Mouse (Mus musculus) heart, adult 2 months (tissue): ENCODE results near the gene Napa. TPM values are rescaled to one million over a fixed set of nuclear protein-coding genes. Genes with fewer than 3 reads are reported as not detected.
A peak's percentile ranks its signal among the peaks of the same experiment; 100 is the strongest.

Source experiments
- DNase-seq, 2 experiments: peaks; one replicate each; pipeline ENCODE4 v3.0.0; 2021
- H3K27ac ChIP-seq: fragments of 200-600 bp; 2 replicates; pipeline ENCODE4 v1.8.1; 2022
- H3K27me3 ChIP-seq: fragments of 200-500 bp; 2 replicates; pipeline ENCODE4 v1.6.1; 2012; ENCODE audit warnings: mild to moderate bottlenecking, low read length, inconsistent platforms, mixed read lengths; ENCODE audit not compliant: control insufficient read depth, insufficient read depth
- H3K36me3 ChIP-seq: fragments of 200-500 bp; 2 replicates; pipeline ENCODE4 v1.6.1; 2012; ENCODE audit warnings: low read length, inconsistent platforms; ENCODE audit not compliant: control insufficient read depth, insufficient read depth
- H3K4me1 ChIP-seq: fragments of 200-500 bp; 2 replicates; pipeline ENCODE4 v1.6.1; 2011; ENCODE audit warnings: low read length; ENCODE audit not compliant: control insufficient read depth, insufficient read depth
- H3K4me3 ChIP-seq: fragments of 200-600 bp; 2 replicates; pipeline ENCODE4 v1.8.1; 2022
- H3K79me2 ChIP-seq: fragments of 200-500 bp; replicated peaks from 2 replicates; pipeline ENCODE4 v1.6.1; 2012; ENCODE audit warnings: mild to moderate bottlenecking, inconsistent platforms, low read length, moderate library complexity, mixed read lengths; ENCODE audit not compliant: control insufficient read depth, insufficient read depth
- H3K9ac ChIP-seq: fragments of 200-500 bp; 2 replicates; pipeline ENCODE4 v1.6.1; 2012; ENCODE audit warnings: low read depth, mild to moderate bottlenecking, control low read depth, inconsistent platforms, low read length, mixed read lengths
- CTCF ChIP-seq: fragments of 200-600 bp; IDR thresholded peaks from 2 replicates; pipeline ENCODE4 v1.8.1; 2022; ENCODE audit warnings: antibody characterized with exemption, mild to moderate bottlenecking, moderate library complexity
- EP300 ChIP-seq: fragments of 200-500 bp; IDR thresholded peaks from 2 replicates; pipeline ENCODE4 v1.6.1; 2011; ENCODE audit warnings: low read depth, low read length, control low read depth; ENCODE audit not compliant: insufficient read depth
- POLR2A ChIP-seq: fragments of 200-500 bp; IDR thresholded peaks from 2 replicates; pipeline ENCODE4 v1.6.1; 2011; ENCODE audit warnings: mild to moderate bottlenecking, low read depth, low read length, control low read depth; ENCODE audit not compliant: insufficient read depth
- WGBS: fragments of 180-500 bp; shearing (Covaris S2); methylation state at CpG from one replicate; pipeline ENCODE4 v1.1.7; 2018; 5-methylcytosine and 5-hydroxymethylcytosine counted together
- intact Hi-C: fragments of 180-260 bp; cut with DNase I; formaldehyde crosslinking; loops from one replicate; pipeline ENCODE4 v1.15.1; 2025
- long read RNA-seq: library from polyadenylated mRNA; stranded (forward); transcript quantifications from one replicate; pipeline ENCODE4 v2.0.0, GENCODE M21; 2021
- polyA plus RNA-seq: library from polyadenylated mRNA; depleted of rRNA; stranded (reverse); fragments of >200 nt; gene quantifications from 2 replicates; pipeline ENCODE4 v1.2.3, GENCODE M21; 2012; rRNA removed
- total RNA-seq, 2 experiments: library from RNA; stranded (reverse); gene quantifications; 2 replicates each; pipeline ENCODE4 v1.2.3; 2021

Napa gene
- 10 to 100 TPM; 74.0 to 95.3 TPM for total RNA-seq
- 147 and 165 TPM in 2 replicates for polyA plus RNA-seq
- long read RNA-seq, transcript Napa-201 (11 exons, 2,517 nt), result major isoform, 134 of 154 reads
- long read RNA-seq, partial matches to known transcripts, result 1 of 154 reads
- long read RNA-seq, other reads (novel, unspliced or antisense), result 18 of 154 reads

DNA sequence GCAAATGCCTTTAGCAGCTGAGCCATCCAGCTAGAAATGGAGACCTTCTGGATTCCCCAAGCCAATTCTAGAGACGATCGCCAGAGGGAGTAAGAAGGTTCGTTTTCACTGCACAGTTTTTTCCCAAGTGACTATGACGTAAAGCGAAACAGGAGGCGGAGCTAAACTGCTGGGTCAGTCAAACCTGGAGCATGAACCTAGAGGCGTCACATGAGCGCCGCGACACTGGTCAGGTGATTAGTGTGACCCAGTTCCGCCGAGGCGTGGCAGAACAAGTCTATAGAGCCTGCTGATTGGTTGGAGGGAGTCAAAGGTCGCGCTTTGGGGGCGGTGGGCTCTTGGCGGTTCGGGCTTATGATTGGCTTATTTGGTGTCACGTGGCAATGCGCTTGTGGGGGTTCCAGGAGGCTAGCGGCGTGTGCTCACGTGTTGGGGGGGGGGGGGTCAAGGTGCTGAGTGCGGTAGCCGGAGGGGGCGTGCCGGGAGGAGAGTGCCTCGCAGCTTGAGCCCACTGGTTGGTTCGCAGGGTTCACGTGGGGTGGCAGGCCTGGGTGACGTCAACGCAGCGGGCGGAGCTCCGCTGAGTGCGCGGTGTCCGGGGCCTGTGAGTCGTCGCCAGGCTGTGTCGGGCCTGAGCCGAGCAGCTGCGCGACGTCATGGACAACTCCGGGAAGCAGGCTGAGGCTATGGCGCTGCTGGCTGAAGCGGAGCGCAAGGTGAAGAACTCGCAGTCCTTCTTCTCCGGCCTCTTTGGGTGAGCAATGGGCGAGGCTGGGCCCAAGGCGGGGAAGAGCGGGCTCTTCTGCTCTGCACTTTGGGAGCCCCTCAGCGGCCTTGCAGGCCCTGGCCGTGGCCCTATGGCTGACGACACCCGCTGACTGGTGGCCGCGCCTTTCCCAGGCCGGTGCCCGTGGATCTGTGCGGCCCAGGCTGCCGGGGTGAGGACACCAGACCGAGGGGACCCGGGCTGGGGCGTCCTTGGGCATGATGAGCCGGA is at the start of gene Napa:
TSS of gene Napa (plus strand) at position 438 of the 997 bp plus-strand sequence.
- intact Hi-C loops, result loop anchor here (1.0 to 5.0 kb wide), 4 partner anchors 21 to 176 kb away; partner anchors contain the start of genes Kptn and Selenow
- Histone ChIP-seq H3K27me3 (no peaks in the 10 kb centered on the region), H3K9ac (peak within 1 kb of the TSS; percentile 89), H3K27ac (peak within 1 kb of the TSS; percentile 95), H3K36me3 (no peaks in the 10 kb centered on the region), H3K79me2 (peaks cover 3% of the 10 kb centered on the region), H3K4me1 (peaks cover 7% of the 10 kb centered on the region), H3K4me3 (peak within 1 kb of the TSS; percentile 87)
- TF ChIP-seq CTCF (peak; percentile 89), POLR2A (peak; percentile 97), EP300 (peak; percentile 87; the same call in 1 of the 2 replicates)
- WGBS, result under 1% methylated on average over 68 of the region's 68 CpGs
- DNase-seq, result peak; percentile 97 to 99

- no peak for TF ChIP-seq POLR2A
- TF ChIP-seq CTCF, result no peak
- TF ChIP-seq EP300, result no peak
- WGBS, result 6% methylated on average over 36 of the region's 36 CpGs
Measured at GRCm38 (mm10) chr7:16048675-16049575, 49.3 kb upstream of the Napa start.

DNA sequence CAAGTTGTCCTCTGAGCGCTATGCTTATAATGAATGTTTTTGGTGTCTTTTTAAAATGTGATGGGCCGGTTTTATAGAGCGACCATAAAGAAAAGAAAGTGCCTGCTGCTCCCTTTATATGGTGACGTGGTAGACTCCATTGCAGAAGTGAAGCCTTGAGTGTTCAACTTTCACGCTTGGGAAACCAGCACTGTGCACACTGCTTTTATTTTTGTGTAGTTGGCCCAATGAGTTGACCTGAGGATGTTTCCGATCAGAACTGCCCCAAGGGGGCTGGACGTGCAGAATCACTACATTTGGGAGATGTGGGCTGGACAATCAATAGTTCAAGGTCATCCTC is 48.7 kb upstream of the Napa start:
- no peak overlapping the region for H3K9ac ChIP-seq
- 76% methylated on average over 7 of the region's 7 CpGs for WGBS
- no peaks in the 10 kb centered on the region for H3K27me3 ChIP-seq
- DNase-seq, result no peak
- intact Hi-C loops, result loop anchor here (5.0 kb wide), 1 partner anchor 127 kb away; the partner anchor contains the start of gene Selenow
- H3K36me3 ChIP-seq, result no peaks in the 10 kb centered on the region
- H3K79me2 ChIP-seq, result 0 out of 2 replicates have a peak, but pooled peaks cover 1% of the 10 kb centered on the region
- no peak for TF ChIP-seq CTCF
- no peak for TF ChIP-seq POLR2A
- no peak for TF ChIP-seq EP300
- peak overlapping the region; percentile 72; the same call in 1 of the 2 replicates for H3K27ac ChIP-seq
- H3K4me3 ChIP-seq, result no peak overlapping the region
- H3K4me1 ChIP-seq, result peaks cover 20% of the 10 kb centered on the region

More at GRCm38 (mm10) chr7:16048675-16049575, 49.3 kb upstream of the Napa start:
- Histone ChIP-seq H3K4me3 (peak overlapping the region; percentile 90), H3K36me3 (no peaks in the 10 kb centered on the region), H3K27me3 (no peaks in the 10 kb centered on the region), H3K27ac (peak overlapping the region; percentile 72), H3K4me1 (peaks cover 25% of the 10 kb centered on the region), H3K9ac (peak overlapping the region; percentile 84), H3K79me2 (0 out of 2 replicates have a peak, but pooled peaks cover 3% of the 10 kb centered on the region)
- intact Hi-C loops, result loop anchor here (5.0 kb wide), 1 partner anchor 127 kb away; the partner anchor contains the start of gene Selenow
- no peak for DNase-seq

DNA sequence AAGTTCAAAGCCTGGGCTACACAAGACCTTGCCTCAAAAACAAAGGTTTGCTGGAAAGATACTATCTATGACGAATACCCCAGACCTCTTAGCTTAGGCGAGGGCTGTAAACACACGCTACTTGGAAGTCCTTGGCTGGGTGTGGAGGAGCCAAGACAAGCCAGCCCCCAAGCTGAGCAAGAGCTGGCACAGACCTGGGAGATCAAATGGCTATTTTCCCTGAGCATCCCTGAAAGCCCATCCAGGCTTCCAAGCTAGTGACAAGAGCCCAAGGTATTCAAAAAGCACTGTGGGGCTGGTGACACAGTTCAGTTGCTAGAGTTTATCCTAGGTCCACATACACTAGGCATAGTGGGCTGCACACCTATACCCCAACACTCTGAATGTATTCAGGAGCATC is 47.7 kb upstream of the Napa start:
- no peak overlapping the region for H3K27ac ChIP-seq
- H3K27me3 ChIP-seq, result no peaks in the 10 kb centered on the region
- H3K36me3 ChIP-seq, result no peaks in the 10 kb centered on the region
- no peaks in the 10 kb centered on the region for H3K79me2 ChIP-seq
- DNase-seq, result no peak
- 83% methylated on average over 3 of the region's 3 CpGs for WGBS
- H3K4me1 ChIP-seq, result peaks cover 11% of the 10 kb centered on the region
- intact Hi-C loops, result no loop called here
- no peak overlapping the region for H3K4me3 ChIP-seq
- H3K9ac ChIP-seq, result no peak overlapping the region
- TF ChIP-seq EP300 (no peak), POLR2A (no peak), CTCF (no peak)

- Histone ChIP-seq H3K4me1 (peaks cover 6% of the 10 kb centered on the region), H3K27me3 (no peaks in the 10 kb centered on the region), H3K79me2 (no peaks in the 10 kb centered on the region), H3K4me3 (peak overlapping the region; percentile 68), H3K9ac (peak overlapping the region; percentile 75), H3K36me3 (no peaks in the 10 kb centered on the region), H3K27ac (peak overlapping the region; percentile 80)
- under 1% methylated on average over 19 of the region's 19 CpGs for WGBS
- intact Hi-C loops, result loop anchor here (1.0 to 2.0 kb wide), 2 partner anchors 47 to 69 kb away; partner anchors contain the start of gene Napa
- TF ChIP-seq CTCF (peak; percentile 97), POLR2A (no peak), EP300 (peak; percentile 74; the same call in 1 of the 2 replicates)
- peak; percentile 84 for DNase-seq
Measured at GRCm38 (mm10) chr7:16051883-16052595, 46.2 kb upstream of the Napa start.
